Mouse (Mus musculus): Measurements from ENCODE around the gene Ubap1. TPM values are rescaled to one million over a fixed set of nuclear protein-coding genes. Genes with fewer than 3 reads are reported as not detected.

Gene Ubap1
- polyA plus RNA-seq, 1 experiment from 2014 or later: 28.3 TPM

DNA sequence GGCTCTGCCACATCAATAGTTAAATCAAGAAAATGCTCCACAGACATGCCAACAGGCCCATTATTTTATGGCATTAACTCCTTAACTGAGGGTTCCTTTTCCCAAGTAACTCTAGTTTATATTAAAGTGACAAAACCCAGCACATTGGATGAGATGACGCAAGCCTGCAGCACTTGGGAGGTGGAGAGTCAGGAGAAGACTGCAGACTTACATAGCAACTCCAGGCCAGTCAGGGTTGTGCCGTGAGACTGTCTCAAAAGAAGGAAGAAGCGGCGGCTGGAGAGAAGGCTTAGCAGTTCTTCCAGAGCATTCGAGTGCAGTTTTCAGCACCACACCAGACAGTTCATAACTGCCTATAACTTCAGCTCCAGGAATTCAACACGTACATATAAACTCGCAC, 10.6 kb downstream of the Ubap1 start:
- no peak overlapping the region for H3K27ac ChIP-seq
- no peak for ATAC-seq
- H3K4me1 ChIP-seq: 0 out of 2 replicates have a peak, but pooled peaks cover 4% of the 10 kb centered on the region
- no peak overlapping the region for H3K4me2 ChIP-seq
- H3K9ac ChIP-seq: no peak overlapping the region
- no peaks in the 10 kb centered on the region for H3K9me3 ChIP-seq (replicated peaks)
- 83% methylated on average over 7 of the region's 7 CpGs for WGBS (ENCODE audit: insufficient replicate concordance)
- no peaks in the 10 kb centered on the region for H3K27me3 ChIP-seq (replicated peaks)
- no peak overlapping the region for H3K4me3 ChIP-seq
- peaks cover 16% of the 10 kb centered on the region for H3K36me3 ChIP-seq

DNA sequence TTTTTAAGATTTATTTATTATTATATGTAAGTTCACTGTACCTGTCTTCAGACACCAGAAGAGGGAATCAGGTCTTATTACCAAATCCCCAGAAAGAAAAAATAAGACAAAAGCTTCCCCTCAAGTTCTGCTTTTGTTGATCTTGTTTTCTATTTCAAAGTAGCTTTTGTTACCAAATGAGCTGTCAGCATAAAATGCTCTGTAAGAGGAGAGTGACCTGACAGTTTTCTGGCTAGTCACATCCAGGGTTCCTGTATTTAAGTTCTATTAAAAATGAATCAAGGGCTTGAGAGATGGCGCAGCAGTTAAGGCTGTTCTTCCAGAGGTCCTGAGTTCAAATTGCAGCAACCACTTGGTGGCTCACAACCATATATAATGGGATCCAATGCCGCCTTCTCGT, 12.3 kb downstream of the Ubap1 start:
- no peaks in the 10 kb centered on the region for H3K9me3 ChIP-seq (replicated peaks)
- no peak for ATAC-seq
- H3K4me2 ChIP-seq: no peak overlapping the region
- H3K27me3 ChIP-seq (replicated peaks): no peaks in the 10 kb centered on the region
- no peak overlapping the region for H3K4me3 ChIP-seq
- 87% methylated on average over 3 of the region's 3 CpGs for WGBS (ENCODE audit: insufficient replicate concordance)
- H3K4me1 ChIP-seq: 0 out of 2 replicates have a peak, but pooled peaks cover 4% of the 10 kb centered on the region
- peaks cover 3% of the 10 kb centered on the region; the same call in 1 of the 2 replicates for H3K36me3 ChIP-seq
- H3K27ac ChIP-seq: no peak overlapping the region
- H3K9ac ChIP-seq: no peak overlapping the region

DNA sequence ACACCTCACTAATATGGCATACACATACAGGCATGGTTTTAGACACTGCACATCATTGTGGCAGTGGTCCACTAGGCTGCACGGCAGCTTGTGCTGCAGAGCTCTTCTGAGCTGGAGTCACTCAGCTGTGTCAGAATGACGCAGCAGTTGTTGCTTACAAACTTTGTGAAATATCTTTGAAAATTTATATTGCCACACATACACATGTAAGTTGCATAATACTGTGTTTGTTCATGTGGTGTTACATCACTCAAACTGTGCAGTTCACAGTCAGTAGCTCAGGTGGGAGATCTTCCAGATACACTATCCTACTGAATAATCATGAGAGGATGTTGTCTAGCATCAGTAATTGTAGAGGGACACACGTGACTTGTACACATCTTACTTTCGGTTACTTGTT, 19.4 kb downstream of the Ubap1 start:
- no peaks in the 10 kb centered on the region for H3K9me3 ChIP-seq (replicated peaks)
- 79% methylated on average over 4 of the region's 4 CpGs for WGBS (ENCODE audit: insufficient replicate concordance)
- H3K4me2 ChIP-seq: no peak overlapping the region
- H3K4me1 ChIP-seq: peaks cover 9% of the 10 kb centered on the region; the same call in 1 of the 2 replicates
- no peaks in the 10 kb centered on the region for H3K27me3 ChIP-seq (replicated peaks)
- peak overlapping the region; percentile 73 for H3K27ac ChIP-seq
- H3K4me3 ChIP-seq: no peak overlapping the region
- H3K36me3 ChIP-seq: peaks cover 53% of the 10 kb centered on the region
- ATAC-seq: peak; percentile 53; the same call in 1 of the 2 replicates
- no peak overlapping the region for H3K9ac ChIP-seq

DNA sequence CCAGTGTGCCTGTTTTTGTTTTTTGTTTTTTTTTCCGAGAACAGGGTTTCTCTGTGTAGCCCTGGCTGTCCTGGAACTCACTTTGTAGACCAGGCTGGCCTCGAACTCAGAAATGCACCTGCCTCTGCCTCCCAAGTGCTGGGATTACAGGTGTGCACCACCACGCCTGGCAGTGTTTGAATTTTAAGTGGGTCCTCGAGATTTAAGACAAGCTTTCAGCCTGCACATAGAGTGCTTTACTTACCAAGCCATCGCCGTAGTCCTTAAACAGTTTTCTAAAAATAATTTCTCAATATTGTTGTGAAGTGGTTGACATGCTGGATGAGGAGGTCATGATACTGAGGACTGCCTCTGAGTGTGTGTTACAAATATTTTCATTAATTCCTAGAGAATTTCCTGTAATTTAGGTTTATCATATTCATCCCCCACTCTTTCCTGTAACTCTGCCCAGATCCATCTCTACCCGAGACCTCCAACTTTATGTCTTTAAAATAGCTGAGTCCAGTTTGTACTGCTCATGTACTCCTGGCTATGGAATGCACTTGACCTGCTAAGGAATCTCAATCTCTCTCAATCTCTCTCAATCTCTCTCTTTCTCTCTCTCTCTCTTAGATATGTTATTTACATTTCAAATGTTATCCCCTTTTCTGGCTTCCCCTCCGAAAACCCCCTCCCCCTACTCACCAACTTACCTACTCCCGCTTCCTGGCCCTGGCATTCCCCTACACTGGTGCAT, 21.1 kb downstream of the Ubap1 start:
- Histone ChIP-seq H3K36me3 (peaks cover 68% of the 10 kb centered on the region), H3K4me3 (no peak overlapping the region), H3K9ac (no peak overlapping the region), H3K27me3 (replicated peaks) (no peaks in the 10 kb centered on the region), H3K4me1 (peaks cover 9% of the 10 kb centered on the region; the same call in 1 of the 2 replicates), H3K9me3 (replicated peaks) (no peaks in the 10 kb centered on the region), H3K27ac (no peak overlapping the region), H3K4me2 (no peak overlapping the region)
- no peak for ATAC-seq
- 81% methylated on average over 9 of the region's 9 CpGs for WGBS (ENCODE audit: insufficient replicate concordance)

GRCm38 (mm10) chr4:41377567-41377966, 28.8 kb downstream of the Ubap1 start:
- no peaks in the 10 kb centered on the region for H3K9me3 ChIP-seq (replicated peaks)
- peaks cover 17% of the 10 kb centered on the region for H3K4me1 ChIP-seq
- no peak overlapping the region for H3K4me3 ChIP-seq
- H3K27ac ChIP-seq: no peak overlapping the region
- ATAC-seq: no peak
- H3K9ac ChIP-seq: no peak overlapping the region
- H3K36me3 ChIP-seq: peaks cover 94% of the 10 kb centered on the region
- H3K27me3 ChIP-seq (replicated peaks): no peaks in the 10 kb centered on the region
- H3K4me2 ChIP-seq: no peak overlapping the region

- no peak overlapping the region for H3K9ac ChIP-seq
- H3K27me3 ChIP-seq (replicated peaks): no peaks in the 10 kb centered on the region
- peak overlapping the region; percentile 11; the same call in 1 of the 2 replicates for H3K27ac ChIP-seq
- peaks cover 25% of the 10 kb centered on the region for H3K4me1 ChIP-seq
- no peak overlapping the region for H3K4me3 ChIP-seq
- peaks cover 87% of the 10 kb centered on the region for H3K36me3 ChIP-seq
- WGBS (ENCODE audit: insufficient replicate concordance): 59% methylated on average over 5 of the region's 5 CpGs
- no peaks in the 10 kb centered on the region for H3K9me3 ChIP-seq (replicated peaks)
- ATAC-seq: peak; percentile 79
- H3K4me2 ChIP-seq: no peak overlapping the region
These were observed 32.6 kb downstream of the Ubap1 start for GRCm38 (mm10) chr4:41381213-41381950.

GRCm38 (mm10) chr4:41386412-41386975, 37.7 kb downstream of the Ubap1 start:
- Histone ChIP-seq H3K4me2 (peak overlapping the region; percentile 56), H3K27me3 (replicated peaks) (no peaks in the 10 kb centered on the region), H3K27ac (peak overlapping the region; percentile 96), H3K4me1 (peaks cover 47% of the 10 kb centered on the region), H3K9ac (peak overlapping the region; percentile 28; the same call in 1 of the 2 replicates), H3K4me3 (no peak overlapping the region), H3K9me3 (replicated peaks) (no peaks in the 10 kb centered on the region), H3K36me3 (peaks cover 87% of the 10 kb centered on the region)
- 43% methylated on average over 1 of the region's 1 CpGs for WGBS (ENCODE audit: insufficient replicate concordance)
- ATAC-seq: peak; percentile 50; the same call in 1 of the 2 replicates

GRCm38 (mm10) chr4:41387755-41388469, 39.1 kb downstream of the Ubap1 start:
- Histone ChIP-seq H3K4me1 (peaks cover 39% of the 10 kb centered on the region), H3K9ac (peak overlapping the region; percentile 68), H3K9me3 (replicated peaks) (no peaks in the 10 kb centered on the region), H3K4me3 (peak overlapping the region; percentile 44), H3K36me3 (peaks cover 89% of the 10 kb centered on the region), H3K27ac (peak overlapping the region; percentile 96), H3K27me3 (replicated peaks) (no peaks in the 10 kb centered on the region), H3K4me2 (peak overlapping the region; percentile 56)
- WGBS (ENCODE audit: insufficient replicate concordance): 40% methylated on average over 7 of the region's 7 CpGs
- ATAC-seq: peak; percentile 97

GRCm38 (mm10) chr4:41388616-41389015, 39.8 kb downstream of the Ubap1 start:
- Histone ChIP-seq H3K9me3 (replicated peaks) (no peaks in the 10 kb centered on the region), H3K27me3 (replicated peaks) (no peaks in the 10 kb centered on the region), H3K4me2 (peak overlapping the region; percentile 56), H3K27ac (peak overlapping the region; percentile 96), H3K36me3 (peaks cover 89% of the 10 kb centered on the region), H3K4me1 (peaks cover 39% of the 10 kb centered on the region), H3K9ac (peak overlapping the region; percentile 68), H3K4me3 (peak overlapping the region; percentile 44)
- ATAC-seq: no peak
- WGBS (ENCODE audit: insufficient replicate concordance): 83% methylated on average over 5 of the region's 5 CpGs

DNA sequence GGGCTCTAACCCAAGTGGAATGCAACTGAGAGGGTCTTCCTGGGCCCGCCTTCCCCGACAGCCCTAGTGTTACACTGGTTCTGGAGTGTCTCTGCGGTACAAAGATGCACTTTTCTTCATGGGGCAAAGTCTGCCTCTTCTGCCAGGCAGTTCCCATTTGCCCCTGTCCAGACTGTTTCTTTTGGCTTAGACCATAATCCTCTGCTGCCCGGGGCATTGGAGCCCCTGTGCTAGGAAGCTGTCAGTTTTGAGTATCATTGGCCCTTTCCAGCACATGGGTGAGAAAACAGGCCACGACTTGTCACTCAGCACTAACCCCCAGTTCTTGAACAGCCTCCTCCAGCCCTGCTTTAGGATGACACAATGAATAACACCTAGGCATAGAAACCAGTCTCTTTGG, 40.4 kb downstream of the Ubap1 start:
- WGBS (ENCODE audit: insufficient replicate concordance): 81% methylated on average over 5 of the region's 5 CpGs
- H3K27me3 ChIP-seq (replicated peaks): no peaks in the 10 kb centered on the region
- H3K4me3 ChIP-seq: peak overlapping the region; percentile 44
- peak overlapping the region; percentile 56 for H3K4me2 ChIP-seq
- peaks cover 39% of the 10 kb centered on the region for H3K4me1 ChIP-seq
- no peaks in the 10 kb centered on the region for H3K9me3 ChIP-seq (replicated peaks)
- H3K27ac ChIP-seq: peak overlapping the region; percentile 96
- peak overlapping the region; percentile 68 for H3K9ac ChIP-seq
- peaks cover 89% of the 10 kb centered on the region for H3K36me3 ChIP-seq
- ATAC-seq: no peak

DNA sequence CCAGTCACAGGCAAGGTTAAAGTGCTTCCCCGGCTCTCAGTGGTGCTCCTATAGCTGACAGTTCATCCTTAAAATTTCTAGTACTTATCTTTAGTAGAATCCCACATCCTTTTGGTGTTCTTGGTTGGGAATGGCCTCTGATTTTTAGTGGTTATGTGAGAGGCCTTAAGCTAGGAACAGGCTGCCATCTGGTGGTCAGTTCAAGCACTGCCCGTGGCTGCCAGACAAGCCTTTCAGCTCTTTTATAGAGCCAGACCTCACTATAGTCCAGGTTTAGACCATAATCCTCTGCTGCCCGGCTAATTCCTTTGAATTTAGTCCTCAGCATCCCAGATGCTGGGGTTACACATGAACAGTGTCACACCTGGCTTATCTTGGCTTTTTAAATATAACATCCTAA, 41.3 kb downstream of the Ubap1 start:
- no peak overlapping the region for H3K27ac ChIP-seq
- H3K4me2 ChIP-seq: 0 out of 2 replicates have a peak overlapping the region, but pooled peaks have one; percentile 56

More for the DNA sequence above, 41.3 kb downstream of the Ubap1 start:
- no peak overlapping the region for H3K4me3 ChIP-seq
- peaks cover 39% of the 10 kb centered on the region for H3K4me1 ChIP-seq
- H3K27me3 ChIP-seq (replicated peaks): no peaks in the 10 kb centered on the region
- H3K36me3 ChIP-seq: peaks cover 95% of the 10 kb centered on the region
- WGBS (ENCODE audit: insufficient replicate concordance): 20% methylated on average over 3 of the region's 3 CpGs
- no peak for ATAC-seq
- H3K9ac ChIP-seq: no peak overlapping the region
- H3K9me3 ChIP-seq (replicated peaks): no peaks in the 10 kb centered on the region

Data from liver, embryonic 12.5 days (tissue).